Mouse (Mus musculus) bone marrow macrophage, adult 2 months (primary cell): ENCODE measurements around the gene Plpp2.

Experiments
- CTCF ChIP-seq: IDR thresholded peaks from 2 replicates; pipeline ENCODE4 v1.5.1; 2012; ENCODE audit warnings: low read depth, mild to moderate bottlenecking, low read length, moderate library complexity
- POLR2A ChIP-seq: IDR thresholded peaks from 2 replicates; pipeline ENCODE4 v1.6.1; 2012; ENCODE audit warnings: mild to moderate bottlenecking, low read depth, low read length, borderline replicate concordance

DNA sequence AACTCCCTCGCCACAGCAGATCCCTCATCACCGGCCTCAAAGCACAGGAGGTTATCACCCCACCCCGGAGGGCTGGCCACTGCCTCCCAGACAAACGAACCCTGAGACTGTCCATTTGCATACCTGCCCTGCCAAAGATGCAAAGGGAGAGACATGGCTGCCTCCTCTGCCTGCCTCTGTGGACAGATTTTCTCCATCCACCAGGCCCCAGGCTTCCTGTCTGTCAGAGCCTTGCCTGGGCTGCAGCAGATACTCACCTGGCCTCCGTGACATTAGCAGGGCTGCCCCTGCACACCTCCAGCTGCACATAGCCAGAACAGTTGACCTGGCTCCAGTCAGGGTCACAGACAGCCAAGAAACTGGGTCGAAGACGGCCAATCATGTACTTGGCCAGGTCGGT, 3.4 kb downstream of the Plpp2 start:
- TF ChIP-seq POLR2A (no peak), CTCF (no peak)
